Mouse (Mus musculus) urinary bladder, postnatal 36 days (tissue): ENCODE results near the gene Mvk.

Experiments
- DNase-seq, 2 experiments: peaks; one replicate each; pipeline ENCODE4 v3.0.0; 2022; ENCODE audit warnings: low spot score in 2 of 2, mixed read lengths in 1 of 2

Gene Mvk

GRCm38 (mm10) chr5:114509461-114509860 lies 65.4 kb downstream of the Mvk start:
- DNase-seq = no peak
